Mouse (Mus musculus) cerebellum, adult 9-11 months (tissue): ENCODE results near the gene Mdh1b.
A peak's percentile ranks its signal among the peaks of the same experiment; 100 is the strongest.

Experiments used
- DNase-seq: peaks from one replicate; pipeline ENCODE4 v3.0.0; 2022

Gene Mdh1b

DNA sequence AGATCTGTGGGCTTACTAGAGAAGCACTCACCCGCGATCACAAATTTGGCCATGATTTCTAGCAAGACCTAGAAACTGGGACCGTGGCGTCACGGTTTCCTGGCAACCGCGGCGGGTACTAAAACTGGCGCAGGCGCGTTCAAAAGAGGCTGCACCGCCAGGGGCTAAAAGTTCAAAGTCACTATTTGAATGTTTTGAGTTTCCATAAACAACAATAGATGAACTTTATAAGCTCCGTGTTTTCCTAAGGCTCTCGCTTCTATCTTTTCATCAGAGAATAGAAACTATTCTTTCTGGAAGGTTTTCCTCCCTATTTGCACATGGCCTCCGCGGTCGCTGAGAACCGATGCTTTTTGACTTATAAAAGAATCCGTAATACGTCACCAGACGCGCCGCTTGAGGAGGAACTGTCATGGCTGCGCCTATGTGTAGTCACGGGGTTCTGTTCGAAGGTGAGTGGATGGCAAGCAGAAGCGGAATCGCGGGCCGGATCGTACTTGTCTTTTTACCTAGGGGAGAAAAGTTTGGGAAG lies at the start of gene Mdh1b, which contains the start of gene Fastkd2:
TSS of gene Mdh1b (minus strand) at position 79 of the 532 bp plus-strand sequence.
TSS of gene Fastkd2 (plus strand) at position 375 of the 532 bp plus-strand sequence.
- DNase-seq: peak; percentile 90

DNA sequence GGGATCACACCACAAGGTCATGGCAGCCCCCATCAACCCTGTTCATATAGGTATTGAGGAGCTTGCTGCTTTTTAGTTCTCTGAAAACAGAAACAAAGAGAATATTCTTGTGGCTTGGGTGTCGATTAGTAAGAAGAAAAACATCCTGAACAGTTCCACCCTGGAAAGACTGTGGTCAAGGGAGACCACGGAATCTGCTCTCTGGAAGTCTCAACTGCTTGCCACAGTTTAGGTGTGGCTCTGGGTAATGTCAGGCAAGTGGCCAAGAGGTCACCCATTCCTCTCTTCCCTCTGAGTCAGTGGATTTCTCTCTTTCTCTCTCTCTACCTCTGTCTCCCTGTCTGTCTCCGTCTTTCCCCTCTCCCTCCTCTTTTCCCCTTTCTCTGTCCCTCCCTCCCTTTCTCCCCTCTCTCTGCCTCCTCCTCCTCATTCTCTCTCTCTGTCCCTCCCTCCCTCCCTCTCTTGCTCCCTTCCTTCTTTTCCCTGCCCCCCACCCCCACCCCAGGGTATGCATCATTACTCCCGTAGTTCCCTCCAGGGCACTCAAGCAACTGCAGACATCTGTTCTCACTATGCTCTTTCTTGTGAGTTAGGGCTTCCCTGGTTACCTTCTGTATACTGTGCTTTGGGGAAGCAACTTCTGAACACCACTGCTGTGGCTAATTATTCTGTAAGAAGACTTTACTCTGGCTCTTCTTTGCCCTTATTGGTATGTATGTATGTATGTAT lies 46.9 kb upstream of the Mdh1b start:
- no peak for DNase-seq

DNA sequence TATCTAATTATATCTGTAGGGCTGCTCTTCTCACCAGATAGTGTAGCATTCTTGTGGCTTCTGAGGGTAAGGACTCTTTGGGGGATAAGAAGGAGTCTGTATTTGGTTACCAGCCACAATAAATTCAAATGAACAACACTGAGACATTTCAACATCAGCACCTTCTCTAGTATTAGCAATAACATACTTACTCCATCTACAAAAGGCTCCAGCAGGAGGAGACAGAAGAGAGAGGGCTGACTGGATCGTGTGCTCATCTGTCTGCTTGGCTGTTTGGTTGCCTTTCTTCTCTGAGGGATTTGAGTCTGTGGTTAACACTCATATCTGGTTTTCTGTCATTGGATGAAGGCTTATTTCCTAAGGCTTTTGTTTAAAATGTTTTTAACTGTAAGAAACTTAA lies 46.3 kb upstream of the Mdh1b start:
- DNase-seq: no peak

DNA sequence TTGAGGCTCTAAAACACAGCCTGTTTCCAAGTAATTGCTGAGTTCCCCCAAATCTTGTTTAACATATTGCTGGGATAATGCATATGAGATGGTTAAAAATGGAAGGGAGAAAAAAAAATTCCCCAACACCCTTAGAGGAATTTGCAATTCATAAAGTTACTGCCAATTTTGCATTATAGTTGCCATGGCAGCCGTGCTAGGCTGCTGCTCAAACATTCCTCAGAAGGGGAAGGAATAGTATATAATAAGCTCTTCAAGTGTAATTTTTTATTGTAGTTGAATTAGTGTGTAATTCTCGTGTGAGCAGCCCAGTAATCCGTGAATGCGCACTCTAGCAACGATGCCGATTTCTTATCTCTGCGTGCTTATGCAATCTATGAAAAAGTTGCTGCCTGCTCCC lies 40.2 kb upstream of the Mdh1b start:
- no peak for DNase-seq

DNA sequence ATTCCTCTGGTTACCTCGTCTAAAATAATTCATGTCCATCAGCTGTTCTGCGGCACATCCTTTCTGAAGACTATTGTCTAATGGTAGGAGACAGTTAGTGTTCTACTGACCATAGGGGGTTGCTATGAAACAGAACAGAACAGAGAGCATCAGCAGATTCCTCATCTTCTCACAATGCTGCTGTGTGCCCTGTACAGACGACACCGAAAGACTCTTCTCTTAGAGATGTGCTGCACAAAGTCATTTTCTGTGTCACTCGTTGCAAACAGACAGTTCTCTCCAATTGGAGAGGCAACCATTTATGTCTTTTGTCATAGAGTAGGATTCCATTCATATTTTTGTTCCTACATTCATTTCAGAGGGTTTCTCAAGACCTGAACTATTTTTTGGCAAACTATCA lies 39.0 kb upstream of the Mdh1b start, which contains the start of gene 4933402D24Rik:
TSS of gene 4933402D24Rik (minus strand) at position 101 of the 400 bp plus-strand sequence.
- no peak for DNase-seq

DNA sequence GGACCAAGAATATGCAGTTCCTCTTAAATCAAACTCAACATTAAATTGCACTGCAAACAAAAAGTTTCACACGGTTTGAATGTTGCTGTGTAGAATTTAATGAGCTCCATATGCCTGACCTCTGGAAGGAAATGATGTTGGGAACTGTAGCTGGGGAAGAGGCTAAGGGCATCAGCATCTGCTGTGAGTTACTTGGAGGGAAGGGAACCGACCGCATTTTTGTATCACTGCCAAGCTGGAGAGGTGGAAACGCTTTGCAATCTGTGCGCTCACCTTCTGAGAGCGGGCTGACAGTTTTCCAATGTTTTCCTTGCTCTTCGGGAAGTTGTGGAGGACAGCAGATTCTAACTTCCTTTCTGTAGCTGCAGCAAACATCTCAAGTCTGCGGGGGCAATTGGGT lies 38.0 kb upstream of the Mdh1b start:
- DNase-seq: peak; percentile 13

DNA sequence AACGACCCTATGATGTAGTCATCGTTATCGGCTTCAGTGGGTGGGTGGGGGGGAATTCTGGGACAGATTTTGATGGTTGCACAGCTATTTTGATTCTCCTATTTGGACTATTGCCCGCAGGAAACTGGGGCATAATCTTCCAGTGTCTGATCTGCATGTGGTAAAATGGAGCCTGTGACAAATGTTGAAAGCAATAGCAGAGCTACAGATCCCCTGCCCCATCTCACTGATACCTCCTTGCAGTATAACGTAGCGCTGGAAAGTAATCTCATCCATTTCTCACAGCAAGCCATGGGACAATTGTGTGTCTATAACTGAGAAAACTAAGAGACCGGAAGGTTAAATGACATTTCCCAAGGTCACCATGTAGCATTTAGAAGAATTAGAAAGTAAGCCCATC lies 34.3 kb upstream of the Mdh1b start:
- no peak for DNase-seq

DNA sequence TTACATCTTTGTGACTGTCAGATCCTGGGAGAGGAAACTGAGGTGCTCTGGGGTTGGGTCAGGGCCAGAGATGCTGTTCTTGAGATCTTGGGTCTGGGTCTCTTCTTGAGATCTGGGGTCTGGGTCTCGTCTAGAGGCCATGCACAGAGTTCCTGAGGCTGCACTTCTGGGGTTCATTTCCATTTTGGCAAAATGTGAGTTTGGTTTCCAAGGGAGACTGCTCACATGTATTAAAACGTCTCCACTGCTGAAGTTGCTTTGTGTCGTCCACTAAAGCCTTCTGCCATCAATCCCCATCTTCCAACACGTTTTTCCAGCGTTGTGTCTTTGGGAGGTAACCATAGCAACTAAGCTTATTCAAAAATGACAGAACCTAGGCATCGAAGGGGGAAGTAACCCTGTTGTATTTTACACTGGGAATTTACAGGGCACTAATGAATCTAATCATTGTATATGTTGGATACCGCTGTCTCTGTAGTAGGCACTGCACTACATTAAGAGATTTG lies 33.8 kb upstream of the Mdh1b start:
- DNase-seq: peak; percentile 3

DNA sequence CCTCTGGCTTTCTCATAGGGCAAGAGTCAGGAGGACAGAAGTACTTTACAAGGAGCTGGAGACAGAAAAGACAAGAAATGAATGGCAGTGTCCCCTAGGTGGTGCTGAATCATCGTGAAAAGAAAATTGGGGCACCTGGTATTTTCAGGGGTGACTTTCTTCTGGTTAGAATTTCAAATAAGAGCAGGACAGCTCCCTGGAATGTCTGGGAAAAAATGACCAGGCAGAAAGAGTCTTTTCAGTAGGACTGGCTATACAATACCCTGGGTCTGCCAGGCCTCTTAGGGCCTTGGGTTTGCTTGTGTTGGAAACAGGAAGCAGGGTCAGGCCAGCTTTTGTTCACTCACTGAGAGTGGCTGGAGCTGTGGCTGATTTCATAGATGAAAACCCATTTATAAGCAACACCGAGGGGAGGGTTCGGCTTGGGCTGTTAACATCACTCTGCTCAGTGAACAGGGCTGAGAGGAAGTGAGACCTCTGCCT lies 33.1 kb upstream of the Mdh1b start:
- peak; percentile 76 for DNase-seq

DNA sequence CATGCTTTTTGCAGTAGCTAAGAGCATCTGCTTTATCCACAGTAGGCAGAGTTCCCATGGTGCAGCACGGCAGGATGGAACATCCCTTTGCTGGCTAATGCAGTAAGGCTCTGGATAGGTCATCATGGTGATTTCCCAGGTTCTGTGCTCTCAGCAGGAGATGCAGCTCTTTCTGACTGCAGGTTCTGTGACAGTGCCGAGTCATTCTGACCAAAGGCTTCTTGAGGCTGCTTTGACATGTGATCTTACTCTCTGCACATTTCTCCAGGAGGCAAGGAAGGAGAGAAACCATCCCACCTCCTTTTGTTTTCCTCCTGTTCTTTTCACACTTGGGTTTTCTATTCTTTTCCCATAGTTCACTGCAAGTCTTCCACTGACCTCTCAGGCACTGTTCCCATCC lies 25.9 kb upstream of the Mdh1b start:
- no peak for DNase-seq

DNA sequence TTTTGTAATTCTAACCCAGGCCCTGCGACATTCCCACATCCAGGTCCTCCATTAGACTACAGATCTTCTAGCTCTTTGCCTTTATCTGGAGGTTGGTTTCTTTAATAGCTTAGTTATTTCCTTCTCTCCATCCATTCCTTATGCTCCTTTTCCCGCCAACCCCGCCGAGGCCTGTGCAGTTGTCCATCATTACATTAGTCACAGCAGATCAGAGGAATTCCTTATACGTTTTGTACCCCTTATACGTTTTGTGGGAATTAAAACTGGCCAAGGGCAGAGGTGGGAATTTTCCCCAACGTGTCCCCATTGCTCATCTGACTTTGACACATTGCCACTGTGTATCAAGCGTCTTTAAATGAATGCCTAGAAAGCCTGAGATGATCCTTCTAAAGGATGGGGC lies 322 bp downstream of the Mdh1b start:
- DNase-seq: no peak

DNA sequence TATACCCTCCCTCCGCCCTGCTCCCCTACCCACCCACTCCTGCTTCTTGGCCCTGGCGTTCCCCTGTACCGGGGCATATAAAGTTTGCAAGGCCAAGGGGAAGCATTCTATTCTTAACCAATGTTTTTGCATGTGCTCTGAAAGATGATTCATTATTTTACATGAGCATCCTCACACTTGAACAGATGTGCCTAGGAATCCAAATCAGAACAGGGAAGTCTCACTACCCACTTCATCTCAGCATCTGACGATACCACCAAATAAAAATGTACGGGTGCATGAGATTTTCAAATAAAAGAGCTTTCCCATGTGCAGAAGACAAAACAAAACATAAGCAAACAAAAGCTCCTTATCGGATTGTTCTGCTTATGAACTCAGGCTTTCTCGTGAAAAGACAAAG lies 10.0 kb downstream of the Mdh1b start:
- no peak for DNase-seq

DNA sequence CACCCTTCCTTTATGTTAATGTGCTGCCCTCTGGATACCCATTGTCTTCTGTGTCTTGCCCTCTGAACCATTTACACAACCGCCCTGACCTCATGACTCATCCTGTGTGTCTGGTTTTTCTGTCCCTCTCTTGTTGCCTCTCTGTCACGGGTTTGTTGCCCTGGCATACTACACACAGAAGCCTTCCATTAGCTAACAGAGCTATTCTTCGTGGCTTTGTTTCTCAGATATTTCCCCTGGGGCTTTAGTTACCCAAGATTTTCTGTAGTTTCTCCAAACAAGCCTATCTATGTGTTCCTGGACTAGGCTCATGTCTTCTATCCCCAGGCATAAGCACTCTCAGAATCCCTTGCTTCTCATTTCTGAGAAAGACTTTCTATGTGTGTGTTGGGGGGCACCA lies 21.2 kb downstream of the Mdh1b start:
- DNase-seq: no peak

DNA sequence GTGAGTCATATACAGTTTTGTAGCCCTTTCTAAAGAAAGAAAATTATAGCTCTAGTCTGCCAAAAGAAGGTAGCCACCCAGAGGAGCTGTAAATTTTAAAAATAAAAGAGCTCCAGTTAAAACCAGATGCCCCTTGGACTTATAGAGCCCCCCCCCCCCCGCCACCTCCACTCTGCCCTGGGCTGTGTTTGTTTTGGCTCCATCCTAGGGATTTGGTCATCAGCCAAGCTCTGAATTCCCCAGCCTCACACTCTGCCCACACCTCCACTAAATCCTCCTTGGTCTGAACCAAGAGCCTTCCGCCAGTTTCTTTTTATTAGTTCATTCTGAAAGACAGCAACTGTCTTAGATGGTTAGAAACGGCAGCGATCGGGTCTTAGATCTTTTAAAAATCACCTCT lies 24.4 kb downstream of the Mdh1b start:
- DNase-seq: no peak

DNA sequence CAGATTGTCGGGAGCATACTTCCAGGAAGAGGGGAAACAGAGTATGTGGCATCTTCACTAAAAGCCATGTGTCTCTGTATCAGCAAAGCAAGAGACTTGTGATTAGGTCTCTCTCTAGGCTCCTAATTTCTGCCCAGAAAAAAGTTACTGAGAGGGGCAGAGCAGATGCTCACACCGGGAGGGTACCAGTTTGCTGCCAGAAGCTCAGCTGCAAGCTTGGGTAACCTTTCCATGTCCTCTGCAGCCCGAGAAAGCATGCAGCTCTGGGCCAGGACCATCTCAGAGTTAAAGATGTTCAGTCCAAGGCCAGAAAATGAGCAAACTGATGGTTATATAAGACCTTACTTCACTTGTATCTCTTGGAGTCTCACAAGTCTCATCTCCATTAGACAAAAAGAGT lies 33.3 kb downstream of the Mdh1b start:
- DNase-seq: peak; percentile 18

DNA sequence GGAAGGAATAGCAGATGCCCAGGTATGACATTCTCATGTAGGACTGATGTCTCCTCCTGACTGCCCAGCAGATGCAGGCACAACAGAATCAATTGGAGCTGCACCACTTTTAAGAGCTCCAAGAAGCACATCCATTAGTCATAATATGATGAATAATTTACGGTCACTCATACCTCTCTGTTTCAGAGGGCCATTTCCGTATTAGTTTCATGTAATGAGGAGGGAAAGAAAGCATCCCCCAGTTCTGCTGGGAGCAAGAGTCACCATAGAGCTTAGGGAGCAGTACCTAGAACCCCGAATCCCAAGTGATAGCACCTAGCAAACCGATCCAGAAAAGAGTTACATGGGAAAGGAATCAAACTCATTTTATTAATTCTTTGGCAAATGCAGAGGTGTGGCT lies 43.3 kb downstream of the Mdh1b start, which contains the start of gene Dytn:
TSS of gene Dytn (minus strand) at position 101 of the 400 bp plus-strand sequence.
- no peak for DNase-seq

DNA sequence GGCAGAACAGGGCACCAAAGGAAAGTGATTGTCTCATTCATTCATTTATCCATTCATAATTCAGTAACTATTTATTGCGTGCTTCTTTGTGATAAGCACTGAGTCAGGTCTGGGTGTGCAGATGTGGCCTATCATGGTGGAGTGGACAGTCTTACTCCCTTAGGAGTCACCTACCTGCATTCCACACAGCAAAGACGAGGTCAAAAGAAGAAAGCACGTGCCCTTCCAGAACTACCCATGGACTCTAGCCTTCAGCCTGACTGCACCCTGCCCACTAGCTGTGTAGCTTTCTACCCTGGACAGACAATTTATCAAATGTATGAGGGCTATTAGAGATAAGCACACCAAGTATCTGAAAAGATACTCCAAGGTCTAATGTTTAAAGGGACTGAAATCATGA lies 54.1 kb downstream of the Mdh1b start:
- DNase-seq: no peak

DNA sequence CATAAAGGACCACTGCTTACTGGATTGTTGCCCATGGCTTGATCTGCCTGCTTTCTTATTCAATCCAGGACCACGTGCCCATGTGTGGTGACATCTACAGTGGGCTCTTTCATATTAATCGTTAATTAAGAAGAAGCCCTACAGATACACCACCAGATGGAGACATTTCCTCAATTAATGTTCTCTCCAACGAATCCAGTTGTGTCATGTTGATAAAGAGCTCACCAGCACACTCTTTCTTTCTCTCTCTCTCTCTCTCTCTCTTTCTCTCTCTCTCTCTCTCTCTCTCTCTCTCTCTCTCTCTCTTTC lies 61.3 kb downstream of the Mdh1b start:
- DNase-seq: no peak

DNA sequence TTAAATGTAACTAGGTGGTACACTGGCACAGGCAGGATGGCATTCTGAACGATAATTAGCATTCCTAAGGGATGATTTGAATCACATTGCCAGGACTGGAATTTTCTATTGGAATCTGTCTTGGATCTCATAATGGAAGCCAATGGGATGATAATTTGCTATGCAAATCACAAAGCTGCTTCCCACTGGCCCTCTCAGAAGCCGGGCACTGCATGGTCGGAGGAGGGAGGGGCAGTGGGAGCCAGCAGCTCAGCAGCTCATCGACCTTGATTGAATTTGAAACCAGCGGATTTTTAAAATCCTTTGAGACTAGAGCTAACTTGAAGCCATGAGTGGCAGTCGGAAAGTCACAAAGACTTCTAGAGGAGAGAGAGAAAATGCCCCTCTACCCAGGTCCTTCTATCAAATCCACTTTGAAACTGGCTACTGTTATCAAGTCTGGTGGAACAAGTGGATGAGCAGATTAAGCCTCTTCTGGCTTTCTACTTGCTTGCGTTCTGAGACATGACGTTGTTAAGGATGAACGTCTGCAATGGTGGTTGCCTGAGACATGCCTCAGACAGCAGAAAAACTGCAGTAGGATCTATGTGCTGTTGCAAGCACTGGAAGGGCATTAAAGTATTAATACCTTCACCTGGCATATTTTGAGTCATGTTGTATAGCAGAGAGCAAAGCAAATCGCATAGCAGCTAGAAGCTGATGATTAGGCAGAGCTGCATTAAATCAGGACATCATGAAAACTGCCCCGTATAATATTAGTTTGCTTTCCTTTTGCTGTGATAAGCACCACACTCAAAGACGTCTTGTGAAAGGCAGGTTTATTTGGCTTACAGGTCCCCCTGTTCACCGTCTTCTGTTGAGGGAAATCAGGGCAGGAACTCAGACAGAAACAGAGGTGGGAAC lies 61.9 kb downstream of the Mdh1b start:
- DNase-seq: no peak

DNA sequence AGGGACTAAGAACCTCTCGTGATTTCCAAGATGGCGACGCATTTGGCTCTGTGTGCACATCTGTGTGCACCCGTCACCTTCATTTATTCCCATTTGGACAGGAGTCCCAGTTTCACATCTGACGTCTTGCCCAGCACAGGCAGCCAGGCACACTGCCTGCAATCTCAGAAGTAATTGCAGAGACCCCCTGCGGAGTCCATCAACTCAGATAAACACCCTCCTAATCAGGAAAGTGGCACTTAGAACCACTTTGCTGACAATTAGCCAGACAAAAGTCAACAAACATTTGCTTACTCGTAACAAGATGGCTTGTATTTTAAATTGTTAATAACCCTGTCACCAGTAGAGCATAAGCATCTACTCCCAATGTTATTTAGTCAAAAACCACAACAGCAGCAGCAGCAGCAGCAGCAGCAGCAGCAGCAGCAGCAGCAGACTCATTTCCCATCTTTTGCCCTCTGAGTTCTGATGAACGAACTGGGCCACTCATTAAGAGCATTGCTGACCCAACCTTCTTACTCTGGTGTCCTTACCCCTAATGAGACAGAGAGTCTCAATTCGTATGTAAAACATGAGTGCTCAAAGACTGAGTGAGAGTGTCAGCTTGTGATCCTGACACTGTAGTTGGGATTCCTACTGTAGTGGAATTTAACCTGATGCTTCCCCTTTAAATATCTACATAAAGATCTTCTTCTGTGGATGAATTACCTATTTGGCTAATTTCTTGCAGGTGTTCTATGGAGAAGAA lies 62.7 kb downstream of the Mdh1b start:
- no peak for DNase-seq

DNA sequence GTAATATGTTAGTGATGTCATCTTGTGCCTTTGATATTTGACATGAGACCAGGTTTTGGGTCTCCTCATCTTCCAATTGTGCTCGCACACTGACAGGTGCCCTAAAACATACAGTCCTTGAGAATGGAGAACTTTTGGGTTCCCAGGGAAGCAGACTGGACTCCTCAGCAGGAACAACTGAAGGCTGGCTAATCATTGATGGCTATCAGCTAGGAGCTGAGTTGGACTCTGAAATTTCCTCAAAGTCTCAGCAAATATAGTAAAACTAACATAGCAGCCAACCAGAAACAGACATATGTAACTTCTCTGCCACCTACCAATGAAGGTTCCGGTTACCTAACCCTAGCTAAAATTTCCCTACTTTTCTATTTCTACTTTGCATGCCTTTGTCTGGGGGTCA lies 64.0 kb downstream of the Mdh1b start:
- no peak for DNase-seq

DNA sequence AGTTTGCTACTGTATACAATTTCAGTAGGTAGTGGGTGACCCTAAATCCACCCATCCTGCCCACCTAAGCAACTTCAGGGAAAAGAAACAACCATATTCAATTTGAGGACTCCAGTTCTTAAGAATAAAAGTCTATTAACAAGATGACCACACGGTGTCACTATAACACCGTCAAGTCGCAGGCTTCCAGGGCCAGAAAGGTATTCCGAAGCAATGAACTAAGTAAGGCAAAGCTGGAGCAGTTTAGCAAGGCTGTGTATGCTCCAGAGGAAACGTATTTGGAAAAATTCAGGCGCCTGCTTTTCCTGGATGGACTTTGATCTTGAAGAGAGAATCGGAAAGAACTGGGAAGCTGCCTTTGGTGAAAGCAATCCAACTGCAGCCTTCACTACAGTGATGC lies 70.5 kb downstream of the Mdh1b start:
- DNase-seq: peak; percentile 11

DNA sequence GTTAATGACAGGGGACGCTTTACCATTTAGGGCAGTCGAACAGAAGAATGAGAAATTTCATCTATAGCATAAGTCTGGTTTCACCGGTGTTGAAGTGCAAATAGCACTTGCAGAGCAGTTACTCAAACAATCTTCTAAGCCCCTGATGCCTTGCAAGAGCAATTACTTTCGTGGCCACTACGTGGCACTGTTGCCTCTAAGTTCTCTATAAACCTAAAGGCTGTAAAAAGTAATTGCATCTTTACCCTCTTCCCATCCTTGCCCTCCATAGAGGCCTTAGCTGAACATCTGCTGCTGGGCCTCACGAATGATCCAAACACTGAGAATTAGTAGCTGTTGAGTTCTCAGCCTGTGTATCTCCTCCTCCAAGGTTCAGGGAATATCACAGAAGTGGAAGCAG lies 72.1 kb downstream of the Mdh1b start:
- DNase-seq: peak; percentile 29
